Mouse (Mus musculus) hindbrain, embryonic 13.5 days (tissue): ENCODE measurements around the gene Atp8a2. TPM values are rescaled to one million over a fixed set of nuclear protein-coding genes. Genes with fewer than 3 reads are reported as not detected.
"Not testable (repeated sequence)": the region's sequence is repeated elsewhere in the genome, so short reads cannot be mapped to it uniquely, and the experiment has no call there.

Experiments used
- ATAC-seq: fragments of 200-750 bp; cut with Nextera tagmentation; 2 replicates; pipeline ENCODE4 v1.8.0; 2017; ENCODE audit warnings: moderate TSS enrichment; ENCODE audit not compliant: low FRiP score
- H3K27ac ChIP-seq: fragments of 300-500 bp; sonication (generic); 2 replicates; pipeline ENCODE4 v1.5.1; 2015; ENCODE audit warnings: inconsistent platforms, mild to moderate bottlenecking, moderate library complexity
- H3K27me3 ChIP-seq: fragments of 300-500 bp; sonication (generic); 2 replicates; pipeline ENCODE4 v1.6.1; 2015; ENCODE audit warnings: mild to moderate bottlenecking, inconsistent platforms
- H3K36me3 ChIP-seq: fragments of 300-500 bp; sonication (generic); 2 replicates; pipeline ENCODE4 v1.6.1; 2015; ENCODE audit warnings: mild to moderate bottlenecking, inconsistent platforms
- H3K4me1 ChIP-seq: fragments of 300-500 bp; sonication (generic); replicated peaks from 2 replicates; pipeline ENCODE4 v1.6.1; 2015; ENCODE audit warnings: inconsistent platforms
- H3K4me2 ChIP-seq: fragments of 300-500 bp; sonication (generic); 2 replicates; pipeline ENCODE4 v1.6.1; 2015; ENCODE audit warnings: inconsistent platforms, mild to moderate bottlenecking, moderate library complexity
- H3K4me3 ChIP-seq: fragments of 300-500 bp; sonication (generic); 2 replicates; pipeline ENCODE4 v1.5.1; 2015; ENCODE audit warnings: mild to moderate bottlenecking, inconsistent platforms
- H3K9ac ChIP-seq: fragments of 300-500 bp; sonication (generic); 2 replicates; pipeline ENCODE4 v1.6.1; 2015; ENCODE audit warnings: mild to moderate bottlenecking, inconsistent platforms
- H3K9me3 ChIP-seq: fragments of 300-500 bp; sonication (generic); 2 replicates; pipeline ENCODE4 v1.6.1; 2016; ENCODE audit warnings: inconsistent platforms
- WGBS: fragments of 180-500 bp; shearing (Covaris S2); methylation state at CpG from one replicate; pipeline ENCODE4 v1.1.7; 2015; 5-methylcytosine and 5-hydroxymethylcytosine counted together
- polyA plus RNA-seq: library from polyadenylated mRNA; unstranded; fragments of >200 nt; fragmentation: Nextera tagmentation; extraction: Ambion mirVana; gene quantifications from 2 replicates; pipeline ENCODE4 v1.2.1, GENCODE M21; 2015

Atp8a2 gene
- polyA plus RNA-seq, 1 experiment from 2014 or later: 33.6 TPM

DNA sequence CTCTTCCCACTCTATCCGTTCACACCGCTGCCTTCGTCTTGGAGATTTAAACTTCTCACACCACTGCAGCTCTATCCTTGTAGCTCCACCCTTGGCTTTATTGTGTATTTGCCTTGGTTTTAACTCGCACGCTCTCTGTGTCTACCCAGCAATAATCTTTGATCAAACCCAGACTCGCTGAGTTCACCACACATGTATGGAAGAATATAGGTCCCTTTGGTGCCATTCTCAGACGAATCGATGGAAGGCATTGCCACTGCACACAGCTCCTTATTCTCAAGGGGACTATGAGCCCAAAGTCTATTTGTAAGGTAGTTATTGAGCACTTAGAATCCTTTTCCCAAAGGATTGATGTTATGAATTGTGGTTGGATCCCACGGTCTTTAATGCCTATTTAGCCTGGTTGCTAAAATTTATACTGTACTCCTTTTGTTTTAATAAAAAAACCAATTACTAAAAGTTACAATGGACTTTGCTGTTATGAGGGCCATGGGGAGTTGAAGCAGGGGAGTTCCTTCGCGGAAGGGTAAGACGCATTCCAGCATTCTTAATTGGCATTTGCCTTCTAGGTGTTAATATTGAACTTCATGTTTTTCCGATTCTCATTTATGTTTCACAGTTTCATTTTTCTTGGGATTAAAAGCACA is 265.4 kb downstream of the Atp8a2 start:
- no peak overlapping the region for H3K9ac ChIP-seq
- H3K4me1 ChIP-seq: peaks cover 7% of the 10 kb centered on the region
- 87% methylated on average over 13 of the region's 13 CpGs for WGBS
- no peak overlapping the region for H3K4me2 ChIP-seq
- H3K9me3 ChIP-seq: no peaks in the 10 kb centered on the region
- no peaks in the 10 kb centered on the region for H3K27me3 ChIP-seq
- no peak overlapping the region for H3K27ac ChIP-seq
- H3K4me3 ChIP-seq: no peak overlapping the region
- H3K36me3 ChIP-seq: no peaks in the 10 kb centered on the region
- 0 out of 2 replicates have a peak, but pooled peaks have one; percentile 24 for ATAC-seq

DNA sequence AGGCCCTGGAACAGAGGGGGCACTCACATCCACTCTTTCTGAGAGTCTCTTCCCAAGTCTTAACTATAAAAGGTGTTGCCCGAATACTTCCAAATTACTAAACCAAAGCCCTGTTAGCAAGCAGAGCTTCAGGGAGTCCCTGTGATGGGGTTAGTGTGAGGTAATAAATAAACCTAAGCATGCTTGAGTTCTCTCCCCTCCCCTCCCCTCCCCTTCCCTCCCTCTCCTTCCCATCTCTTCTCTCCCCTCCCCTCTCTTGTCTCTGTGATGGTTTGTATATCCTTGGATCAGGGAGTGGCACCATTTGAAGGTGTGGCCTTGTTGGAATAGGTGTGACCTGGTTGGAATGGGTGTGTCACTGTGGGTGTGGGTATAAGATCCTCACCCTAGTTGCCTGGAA is 267.8 kb downstream of the Atp8a2 start:
- not testable (repeated sequence) for H3K4me1 ChIP-seq, H3K9me3 ChIP-seq, H3K9ac ChIP-seq, ATAC-seq, H3K36me3 ChIP-seq, H3K27me3 ChIP-seq, H3K4me2 ChIP-seq, H3K27ac ChIP-seq, H3K4me3 ChIP-seq
- 88% methylated on average over 1 of the region's 1 CpGs for WGBS

DNA sequence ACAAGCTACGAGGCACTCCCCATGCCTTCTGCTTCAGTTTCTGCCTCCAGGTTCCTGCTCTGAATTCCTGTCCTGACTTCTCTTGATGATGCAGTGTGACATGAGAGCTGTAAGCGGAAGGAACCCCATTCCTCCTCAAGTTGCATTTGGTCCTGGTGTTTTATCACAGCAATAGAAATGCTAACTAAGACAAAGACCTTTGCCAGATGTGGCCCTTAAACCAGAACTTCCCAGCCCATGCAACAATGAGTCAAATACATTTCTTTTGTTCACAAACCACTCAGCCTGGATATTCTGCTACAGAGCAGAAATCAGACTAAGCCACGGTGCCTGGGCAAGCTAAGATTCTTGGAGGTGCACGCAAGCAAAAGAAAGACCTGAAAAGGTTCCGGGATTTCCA is 268.2 kb downstream of the Atp8a2 start:
- no peak overlapping the region for H3K4me2 ChIP-seq
- no peak for ATAC-seq
- H3K36me3 ChIP-seq: no peaks in the 10 kb centered on the region
- H3K27me3 ChIP-seq: no peaks in the 10 kb centered on the region
- 86% methylated on average over 5 of the region's 5 CpGs for WGBS
- no peak overlapping the region for H3K4me3 ChIP-seq
- no peak overlapping the region for H3K9ac ChIP-seq
- peaks cover 7% of the 10 kb centered on the region for H3K4me1 ChIP-seq
- H3K9me3 ChIP-seq: no peaks in the 10 kb centered on the region
- H3K27ac ChIP-seq: no peak overlapping the region

DNA sequence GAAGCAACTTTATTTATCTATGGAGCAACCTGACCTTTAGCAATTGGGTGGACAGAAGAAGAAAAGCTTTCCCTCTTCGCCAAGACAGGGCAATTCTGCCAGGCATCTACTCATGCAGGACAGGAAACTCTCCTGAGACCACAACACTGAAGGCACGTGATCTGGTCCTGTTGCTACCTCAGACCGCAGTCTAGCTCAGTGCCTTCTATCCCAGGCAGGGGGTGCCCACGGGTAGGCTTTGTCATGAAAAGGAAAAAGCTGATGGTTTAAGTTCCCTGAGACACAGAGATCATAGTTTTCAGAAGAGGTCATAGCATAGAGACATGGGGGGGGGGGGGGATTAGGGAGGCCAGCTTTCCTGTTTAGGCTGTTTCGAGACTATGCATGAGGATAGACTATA is 269.2 kb downstream of the Atp8a2 start:
- H3K4me1 ChIP-seq: peaks cover 7% of the 10 kb centered on the region
- H3K4me3 ChIP-seq: no peak overlapping the region
- H3K27ac ChIP-seq: no peak overlapping the region
- 72% methylated on average over 5 of the region's 5 CpGs for WGBS
- ATAC-seq: no peak
- H3K9ac ChIP-seq: no peak overlapping the region
- H3K27me3 ChIP-seq: no peaks in the 10 kb centered on the region
- H3K36me3 ChIP-seq: no peaks in the 10 kb centered on the region
- H3K4me2 ChIP-seq: no peak overlapping the region
- H3K9me3 ChIP-seq: no peaks in the 10 kb centered on the region

DNA sequence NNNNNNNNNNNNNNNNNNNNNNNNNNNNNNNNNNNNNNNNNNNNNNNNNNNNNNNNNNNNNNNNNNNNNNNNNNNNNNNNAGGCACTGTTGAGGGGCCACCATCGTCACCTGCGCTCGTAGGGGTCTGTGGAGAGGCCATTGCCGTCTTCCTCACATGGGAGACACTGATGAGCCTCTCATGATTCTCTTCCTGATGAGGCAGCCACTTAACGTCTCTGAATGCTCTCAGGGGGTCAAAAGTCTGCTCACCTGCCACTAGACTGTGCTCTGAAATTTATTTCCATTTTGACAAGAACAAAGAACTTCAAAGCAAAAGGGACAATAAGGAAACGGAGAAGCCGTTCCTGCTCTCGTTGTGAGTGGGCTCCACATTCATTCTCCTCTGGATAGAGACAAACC is 277.1 kb downstream of the Atp8a2 start:
- Histone ChIP-seq H3K4me1 (no peaks in the 10 kb centered on the region; the same call in none of the 2 replicates), H3K9ac (no peak overlapping the region), H3K27ac (no peak overlapping the region), H3K36me3 (no peaks in the 10 kb centered on the region), H3K27me3 (no peaks in the 10 kb centered on the region), H3K9me3 (no peaks in the 10 kb centered on the region), H3K4me3 (no peak overlapping the region), H3K4me2 (no peak overlapping the region)
- no peak for ATAC-seq
- WGBS: 68% methylated on average over 8 of the region's 8 CpGs

DNA sequence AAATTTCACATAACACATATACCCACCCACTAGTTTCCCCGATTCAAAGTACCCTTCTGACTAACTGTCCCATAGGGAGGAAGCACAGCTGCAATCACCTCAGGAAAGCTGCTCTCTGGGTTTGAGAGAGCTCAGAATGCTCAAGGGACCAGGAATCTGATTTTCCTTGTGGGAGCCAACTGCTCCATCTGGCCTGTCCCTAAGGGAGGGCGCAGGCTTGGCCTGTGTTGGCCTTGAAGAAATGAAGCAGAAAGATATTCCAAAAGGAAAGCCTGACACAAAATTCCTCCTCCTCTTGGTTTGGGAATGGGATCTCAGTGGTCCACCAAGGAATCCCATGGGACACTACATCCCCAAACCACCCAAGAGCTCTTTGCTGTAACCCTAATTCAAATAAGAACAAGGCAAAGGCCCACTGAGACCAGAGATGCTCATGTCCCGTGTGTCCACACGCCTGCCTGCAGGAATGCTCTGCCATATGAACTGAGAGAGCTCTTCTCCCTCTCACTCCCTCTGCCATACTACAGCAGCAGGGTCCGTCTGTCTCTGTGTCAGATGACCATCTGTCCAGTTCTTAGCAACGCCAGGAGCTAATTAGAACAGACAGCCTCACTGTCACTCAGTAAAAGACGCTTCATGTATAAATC is 293.4 kb downstream of the Atp8a2 start:
- Histone ChIP-seq H3K36me3 (no peaks in the 10 kb centered on the region), H3K9ac (no peak overlapping the region), H3K4me1 (no peaks in the 10 kb centered on the region), H3K9me3 (no peaks in the 10 kb centered on the region), H3K4me2 (no peak overlapping the region), H3K27ac (no peak overlapping the region), H3K4me3 (no peak overlapping the region), H3K27me3 (no peaks in the 10 kb centered on the region)
- ATAC-seq: no peak
- WGBS: 75% methylated on average over 7 of the region's 7 CpGs

DNA sequence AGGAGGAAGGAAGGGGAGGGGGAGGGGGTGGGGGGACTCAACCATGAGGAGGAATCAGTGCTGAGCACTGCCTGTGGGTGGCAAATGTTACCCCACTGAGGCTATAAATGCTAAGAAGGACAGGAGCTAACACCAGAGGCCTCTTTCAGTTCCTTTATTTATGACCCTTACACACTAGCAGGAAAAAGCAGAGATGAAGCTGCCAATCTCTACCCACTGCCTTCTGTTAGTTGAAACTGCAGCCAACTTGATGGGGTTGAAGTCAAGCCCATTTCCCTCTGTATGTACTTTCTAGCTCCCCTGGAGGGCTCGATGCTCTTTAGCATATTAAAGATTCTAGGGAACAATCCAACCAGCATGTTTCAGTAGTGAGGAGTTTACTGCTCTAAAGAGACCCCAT is 303.0 kb downstream of the Atp8a2 start:
- no peaks in the 10 kb centered on the region for H3K36me3 ChIP-seq
- H3K4me2 ChIP-seq: no peak overlapping the region
- H3K4me1 ChIP-seq: no peaks in the 10 kb centered on the region
- H3K27me3 ChIP-seq: no peaks in the 10 kb centered on the region
- no peak overlapping the region for H3K9ac ChIP-seq
- H3K4me3 ChIP-seq: no peak overlapping the region
- no peak for ATAC-seq
- no peaks in the 10 kb centered on the region for H3K9me3 ChIP-seq
- no peak overlapping the region for H3K27ac ChIP-seq
- WGBS: 68% methylated on average over 1 of the region's 1 CpGs

DNA sequence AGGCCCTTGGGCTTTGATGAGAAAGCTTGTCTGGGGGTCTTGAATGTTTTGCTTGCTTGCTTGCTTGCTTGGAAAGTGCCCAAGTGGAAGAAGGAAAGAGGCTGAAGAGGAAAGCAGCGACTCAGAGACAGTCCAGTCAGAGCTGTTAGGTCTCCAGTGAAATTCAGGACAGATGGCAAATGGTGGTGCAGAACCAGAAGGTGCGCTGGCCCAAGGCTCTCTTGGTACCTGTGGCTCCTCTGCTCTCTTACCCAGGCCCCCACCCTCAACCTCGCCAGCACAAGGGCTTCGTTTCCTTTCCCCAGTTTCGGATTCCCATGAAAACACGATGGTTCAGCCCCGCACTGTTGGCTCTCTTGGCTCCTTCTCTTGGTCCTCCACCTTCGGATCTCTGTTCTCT is 304.9 kb downstream of the Atp8a2 start:
- WGBS: 84% methylated on average over 8 of the region's 8 CpGs
- H3K4me3 ChIP-seq: no peak overlapping the region
- no peak for ATAC-seq

DNA sequence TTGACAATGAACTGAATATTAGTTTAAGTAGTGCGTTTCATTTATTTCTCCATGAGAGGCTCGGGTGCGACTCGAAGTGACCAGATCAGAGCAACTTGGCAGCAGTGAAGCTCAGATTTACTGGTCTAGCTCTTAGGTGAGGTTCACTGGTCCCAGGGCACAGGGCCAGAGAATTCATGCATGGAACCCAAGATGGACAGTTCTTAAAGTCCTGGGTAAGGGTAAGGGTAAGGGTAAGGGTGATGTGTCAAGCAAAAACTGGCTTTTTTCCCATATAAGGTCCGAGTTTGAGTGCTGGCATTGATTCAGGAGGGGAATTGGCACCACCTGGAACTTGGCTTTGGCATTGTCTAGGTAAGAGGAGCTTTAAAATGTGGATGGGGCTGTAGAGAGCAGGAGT is 305.5 kb downstream of the Atp8a2 start:
- H3K27me3 ChIP-seq: no peaks in the 10 kb centered on the region
- no peaks in the 10 kb centered on the region for H3K36me3 ChIP-seq
- WGBS: 87% methylated on average over 5 of the region's 5 CpGs
- ATAC-seq: no peak
- no peak overlapping the region for H3K4me3 ChIP-seq
- no peak overlapping the region for H3K4me2 ChIP-seq
- H3K4me1 ChIP-seq: peaks cover 11% of the 10 kb centered on the region
- no peaks in the 10 kb centered on the region for H3K9me3 ChIP-seq
- no peak overlapping the region for H3K9ac ChIP-seq
- H3K27ac ChIP-seq: no peak overlapping the region

More for the DNA sequence above, 304.9 kb downstream of the Atp8a2 start:
- H3K9ac ChIP-seq: no peak overlapping the region
- no peaks in the 10 kb centered on the region for H3K27me3 ChIP-seq
- no peaks in the 10 kb centered on the region for H3K9me3 ChIP-seq
- no peak overlapping the region for H3K27ac ChIP-seq
- no peaks in the 10 kb centered on the region for H3K36me3 ChIP-seq
- H3K4me2 ChIP-seq: no peak overlapping the region
- H3K4me1 ChIP-seq: peaks cover 10% of the 10 kb centered on the region

DNA sequence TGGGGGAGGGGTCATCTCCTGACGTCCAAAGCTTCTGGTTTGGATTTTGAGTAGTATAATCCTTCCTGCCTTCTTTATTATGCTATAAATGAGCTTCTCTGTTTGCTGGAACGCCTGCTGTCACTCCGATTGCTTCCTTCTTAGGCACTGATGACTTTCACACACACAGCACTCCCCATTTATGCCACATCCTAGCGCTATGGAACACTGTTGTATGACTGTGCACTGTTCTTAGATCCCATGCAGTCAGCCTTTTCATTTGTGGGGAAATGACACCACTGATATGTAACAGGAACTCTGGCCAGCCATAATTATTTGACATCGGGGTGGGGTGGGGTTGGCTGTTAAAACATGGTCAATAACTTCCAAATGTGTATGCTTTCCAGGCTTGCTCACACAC is 306.2 kb downstream of the Atp8a2 start:
- WGBS: 80% methylated on average over 5 of the region's 5 CpGs
- no peak overlapping the region for H3K9ac ChIP-seq
- no peaks in the 10 kb centered on the region for H3K36me3 ChIP-seq
- no peak overlapping the region for H3K4me3 ChIP-seq
- H3K4me1 ChIP-seq: peaks cover 11% of the 10 kb centered on the region
- no peak overlapping the region for H3K4me2 ChIP-seq
- no peaks in the 10 kb centered on the region for H3K9me3 ChIP-seq
- H3K27ac ChIP-seq: no peak overlapping the region
- 0 out of 2 replicates have a peak, but pooled peaks cover 3% of the 10 kb centered on the region for H3K27me3 ChIP-seq
- no peak for ATAC-seq

DNA sequence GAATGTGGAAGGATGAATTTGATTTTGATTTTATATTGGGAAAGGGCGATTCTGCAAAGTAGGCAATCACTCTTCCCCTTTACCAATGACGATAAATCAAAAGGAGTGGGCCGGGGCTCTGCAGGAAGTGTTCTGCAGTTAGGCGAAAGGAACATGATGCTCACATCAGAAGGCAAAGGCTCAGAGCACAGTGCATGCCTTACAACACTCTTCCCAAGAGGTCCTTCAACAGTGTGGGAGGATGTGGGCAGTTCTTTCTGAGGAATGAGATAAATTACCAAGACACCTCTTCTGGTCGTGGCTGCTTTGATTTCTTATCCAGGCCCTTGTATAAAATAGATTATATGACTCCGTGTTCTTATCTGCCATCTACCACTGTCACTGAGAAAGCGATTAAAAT is 306.9 kb downstream of the Atp8a2 start:
- 73% methylated on average over 7 of the region's 7 CpGs for WGBS
- H3K4me3 ChIP-seq: no peak overlapping the region
- ATAC-seq: no peak
- no peak overlapping the region for H3K27ac ChIP-seq
- H3K27me3 ChIP-seq: 0 out of 2 replicates have a peak, but pooled peaks cover 3% of the 10 kb centered on the region
- no peaks in the 10 kb centered on the region for H3K9me3 ChIP-seq
- no peak overlapping the region for H3K9ac ChIP-seq
- no peaks in the 10 kb centered on the region for H3K36me3 ChIP-seq
- peaks cover 11% of the 10 kb centered on the region for H3K4me1 ChIP-seq
- H3K4me2 ChIP-seq: no peak overlapping the region

DNA sequence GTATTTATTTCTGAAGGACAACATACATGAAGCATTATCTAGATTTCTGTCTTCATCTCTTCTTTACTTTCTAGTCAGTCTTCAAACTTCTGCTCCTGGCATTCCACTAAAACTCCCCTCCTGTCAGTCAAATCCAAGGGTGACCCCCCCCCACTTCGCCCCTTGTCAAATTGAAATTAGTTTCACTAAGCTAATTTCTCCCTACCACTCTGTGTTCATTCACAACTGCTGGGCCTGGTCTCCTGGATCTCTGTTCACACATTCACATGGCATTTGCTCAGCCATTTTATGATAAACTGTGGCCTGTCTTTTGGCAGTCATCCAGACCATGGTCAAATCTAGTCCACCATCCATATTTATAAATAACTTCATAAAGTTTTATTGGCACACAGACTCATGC is 308.5 kb downstream of the Atp8a2 start:
- H3K27ac ChIP-seq: no peak overlapping the region

DNA sequence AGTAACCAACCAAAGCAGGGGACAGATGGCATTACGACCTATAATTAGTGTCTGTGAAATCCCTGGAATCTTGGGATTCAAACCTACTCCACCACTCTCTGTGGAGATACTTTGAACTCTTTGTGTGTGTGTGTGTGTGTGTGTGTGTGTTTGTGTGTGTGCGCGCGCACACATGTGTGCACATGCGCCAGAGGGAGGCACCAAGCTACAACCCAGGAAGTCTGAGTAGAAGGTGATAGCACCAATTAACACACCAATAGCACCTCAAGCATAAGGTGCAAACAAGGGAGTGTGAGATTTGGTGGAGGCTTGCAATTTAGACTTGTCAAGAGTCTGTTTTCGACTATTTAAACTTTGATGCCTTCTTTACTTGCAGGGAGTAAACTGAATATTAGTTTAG is 308.9 kb downstream of the Atp8a2 start:
- no peaks in the 10 kb centered on the region for H3K36me3 ChIP-seq
- H3K4me2 ChIP-seq: no peak overlapping the region
- peaks cover 11% of the 10 kb centered on the region for H3K4me1 ChIP-seq
- 0 out of 2 replicates have a peak, but pooled peaks cover 3% of the 10 kb centered on the region for H3K27me3 ChIP-seq
- H3K27ac ChIP-seq: no peak overlapping the region
- H3K9me3 ChIP-seq: no peaks in the 10 kb centered on the region
- no peak overlapping the region for H3K9ac ChIP-seq
- 85% methylated on average over 6 of the region's 6 CpGs for WGBS
- no peak for ATAC-seq
- H3K4me3 ChIP-seq: no peak overlapping the region

More for the DNA sequence above, 308.5 kb downstream of the Atp8a2 start:
- no peak overlapping the region for H3K4me2 ChIP-seq
- no peaks in the 10 kb centered on the region for H3K9me3 ChIP-seq
- WGBS: 81% methylated on average over 1 of the region's 1 CpGs
- no peak overlapping the region for H3K9ac ChIP-seq
- no peaks in the 10 kb centered on the region for H3K36me3 ChIP-seq
- no peak for ATAC-seq
- H3K27me3 ChIP-seq: 0 out of 2 replicates have a peak, but pooled peaks cover 3% of the 10 kb centered on the region
- peaks cover 11% of the 10 kb centered on the region for H3K4me1 ChIP-seq
- no peak overlapping the region for H3K4me3 ChIP-seq
